Mouse (Mus musculus) G1E (cell line): Measurements from ENCODE around the gene Ugt1a6b.

Experiments used
- CTCF ChIP-seq: IDR thresholded peaks from 2 replicates; pipeline ENCODE4 v1.5.1; 2012; ENCODE audit warnings: low read depth, low read length, inconsistent platforms, mixed read lengths
- GATA1 ChIP-seq: IDR thresholded peaks from 2 replicates; pipeline ENCODE4 v1.6.1; 2012; ENCODE audit warnings: borderline replicate concordance, low read length, inconsistent platforms, mixed read lengths

GRCm38 (mm10) chr1:88259643-88260024 lies 156.6 kb downstream of the Ugt1a6b start:
- TF ChIP-seq CTCF = no peak
- no peak for TF ChIP-seq GATA1
